ENCODE assay signal across 13 mouse cellular contexts in genomic region chr12:37110977-37111376, GRCm38 (mm10). TPM values are rescaled to one million over a fixed set of nuclear protein-coding genes. Genes with fewer than 3 reads are reported as not detected.
DNase-seq lines count a peak whose midpoint lies in the region; ATAC-seq and TF ChIP-seq lines count a peak whose summit lies in the region.
"Had no signal": no experiment of that assay in that cellular context is flagged by ENCODE, and none has a peak within 500 bp of the region (broad histone marks: within the 10 kb centered on the region; RNA-seq: fewer than 3 reads in every experiment).

No protein-coding gene starts in this region.

- H3K4me2 ChIP-seq in forebrain, postnatal 0 days (ENCODE audit: low read depth): no peak overlapping the region
- no peak overlapping the region for H3K4me2 ChIP-seq in forebrain, embryonic 15.5 days (replicated peaks)
- peak overlapping the region; percentile 6; the same call in 1 of the 2 replicates for H3K4me2 ChIP-seq in intestine, embryonic 14.5 days (ENCODE audit: low read length)
- H3K4me2 ChIP-seq in intestine, embryonic 16.5 days (ENCODE audit: low read depth, low read length): no peak overlapping the region
- H3K4me2 ChIP-seq in neural tube, embryonic 13.5 days: peak overlapping the region; percentile 9; the same call in 1 of the 2 replicates
- H3K4me2 ChIP-seq: liver, embryonic 15.5 days; midbrain, embryonic 12.5 days had no signal

- no peak for ATAC-seq in forebrain, postnatal 0 days
- ATAC-seq in forebrain, embryonic 15.5 days (replicated peaks): no peak
- ATAC-seq in intestine, embryonic 14.5 days (replicated peaks; ENCODE audit: low FRiP score, low TSS enrichment, low read depth): no peak
- ATAC-seq in intestine, embryonic 16.5 days: no peak
- no peak for ATAC-seq in neural tube, embryonic 13.5 days (ENCODE audit: low read depth)
- ATAC-seq: forebrain, embryonic 16.5 days had no signal

- no peak overlapping the region for H3K27ac ChIP-seq in forebrain, postnatal 0 days (ENCODE audit: low read depth, low read length)
- H3K27ac ChIP-seq in forebrain, embryonic 15.5 days (replicated peaks): no peak overlapping the region
- H3K27ac ChIP-seq in intestine, embryonic 14.5 days (ENCODE audit: low read depth): no peak overlapping the region
- no peak overlapping the region for H3K27ac ChIP-seq in intestine, embryonic 16.5 days (ENCODE audit: low read length)
- no peak overlapping the region for H3K27ac ChIP-seq in neural tube, embryonic 13.5 days (replicated peaks)
- H3K27ac ChIP-seq: liver, embryonic 15.5 days; midbrain, embryonic 12.5 days had no signal

- DNase-seq in forebrain, postnatal 0 days: peak; percentile 1
- DNase-seq in intestine, embryonic 14.5 days (ENCODE audit: low spot score): no peak
- DNase-seq in neural tube, embryonic 10.5 days (ENCODE audit: extremely low spot score, low spot score): no peak
- DNase-seq in thymus, postnatal 36 days: no peak
- DNase-seq in thymus, postnatal 25 days: no peak
- DNase-seq: cerebellum, postnatal 10 days; gastrocnemius, postnatal 36 days had no signal

- no peaks in the 10 kb centered on the region for H3K36me3 ChIP-seq in forebrain, postnatal 0 days (ENCODE audit: insufficient read depth)
- H3K36me3 ChIP-seq in forebrain, embryonic 15.5 days: no peaks in the 10 kb centered on the region
- no peaks in the 10 kb centered on the region for H3K36me3 ChIP-seq in intestine, embryonic 14.5 days (ENCODE audit: control insufficient read depth, insufficient read depth, low read length)
- no peaks in the 10 kb centered on the region for H3K36me3 ChIP-seq in intestine, embryonic 16.5 days (ENCODE audit: control insufficient read depth, insufficient read depth, low read length)
- H3K36me3 ChIP-seq in neural tube, embryonic 13.5 days: no peaks in the 10 kb centered on the region
- H3K36me3 ChIP-seq: liver, embryonic 15.5 days; midbrain, embryonic 12.5 days had no signal

- no peak for TF ChIP-seq CTCF in forebrain, postnatal 0 days (IDR thresholded peaks at IDR 0.05; ENCODE audit: low read depth)

- 72% methylated on average over 9 of the region's 9 CpGs for WGBS in forebrain, postnatal 0 days
- WGBS in forebrain, embryonic 15.5 days: 75% methylated on average over 9 of the region's 9 CpGs
- 62% methylated on average over 9 of the region's 9 CpGs for WGBS in intestine, embryonic 14.5 days
- 62% methylated on average over 9 of the region's 9 CpGs for WGBS in intestine, embryonic 16.5 days
- 57% methylated on average over 9 of the region's 9 CpGs for WGBS in neural tube, embryonic 13.5 days

- no peak overlapping the region for H3K9ac ChIP-seq in forebrain, postnatal 0 days
- H3K9ac ChIP-seq in forebrain, embryonic 15.5 days (replicated peaks): no peak overlapping the region
- H3K9ac ChIP-seq in intestine, embryonic 14.5 days (ENCODE audit: low read length): no peak overlapping the region
- H3K9ac ChIP-seq in intestine, embryonic 16.5 days (ENCODE audit: low read depth, low read length): no peak overlapping the region
- no peak overlapping the region for H3K9ac ChIP-seq in neural tube, embryonic 13.5 days
- H3K9ac ChIP-seq: liver, embryonic 15.5 days; midbrain, embryonic 12.5 days had no signal

- no peak overlapping the region for H3K4me3 ChIP-seq in forebrain, postnatal 0 days (ENCODE audit: low read depth, low read length)
- H3K4me3 ChIP-seq in forebrain, embryonic 15.5 days: no peak overlapping the region
- no peak overlapping the region for H3K4me3 ChIP-seq in intestine, embryonic 14.5 days (ENCODE audit: low read depth, low read length)
- H3K4me3 ChIP-seq in intestine, embryonic 16.5 days (ENCODE audit: low read length): no peak overlapping the region
- peak overlapping the region; percentile 4; the same call in 1 of the 2 replicates for H3K4me3 ChIP-seq in neural tube, embryonic 13.5 days
- H3K4me3 ChIP-seq: liver, embryonic 15.5 days; midbrain, embryonic 12.5 days had no signal

- 0 out of 2 replicates have a peak, but pooled peaks cover 15% of the 10 kb centered on the region for H3K4me1 ChIP-seq in forebrain, postnatal 0 days (ENCODE audit: insufficient read depth)
- H3K4me1 ChIP-seq in forebrain, embryonic 15.5 days: peaks cover 16% of the 10 kb centered on the region
- H3K4me1 ChIP-seq in intestine, embryonic 14.5 days (replicated peaks; ENCODE audit: control insufficient read depth, insufficient read depth, low read length): peaks cover 4% of the 10 kb centered on the region; the same call in 1 of the 2 replicates
- H3K4me1 ChIP-seq in intestine, embryonic 16.5 days (ENCODE audit: control insufficient read depth, insufficient read depth, low read length): peaks cover 13% of the 10 kb centered on the region
- peaks cover 20% of the 10 kb centered on the region for H3K4me1 ChIP-seq in neural tube, embryonic 13.5 days (replicated peaks)
- H3K4me1 ChIP-seq: liver, embryonic 15.5 days had no signal

- no peaks in the 10 kb centered on the region for H3K9me3 ChIP-seq in forebrain, postnatal 0 days (ENCODE audit: low read length)
- H3K9me3 ChIP-seq in forebrain, embryonic 15.5 days: no peaks in the 10 kb centered on the region
- no peaks in the 10 kb centered on the region for H3K9me3 ChIP-seq in intestine, embryonic 14.5 days (ENCODE audit: control insufficient read depth, low read length)
- no peaks in the 10 kb centered on the region for H3K9me3 ChIP-seq in intestine, embryonic 16.5 days (ENCODE audit: control insufficient read depth, low read length)
- no peaks in the 10 kb centered on the region for H3K9me3 ChIP-seq in neural tube, embryonic 13.5 days
- H3K9me3 ChIP-seq: liver, embryonic 15.5 days; midbrain, embryonic 12.5 days had no signal

- peaks cover 38% of the 10 kb centered on the region for H3K27me3 ChIP-seq in forebrain, postnatal 0 days (ENCODE audit: insufficient read depth, low read length)
- H3K27me3 ChIP-seq in forebrain, embryonic 15.5 days: peaks cover 29% of the 10 kb centered on the region
- H3K27me3 ChIP-seq in intestine, embryonic 14.5 days (replicated peaks; ENCODE audit: control insufficient read depth, insufficient read depth, low read length): peaks cover 44% of the 10 kb centered on the region
- peaks cover 26% of the 10 kb centered on the region; the same call in 1 of the 2 replicates for H3K27me3 ChIP-seq in intestine, embryonic 16.5 days (replicated peaks; ENCODE audit: control insufficient read depth, insufficient read depth, low read length)
- peaks cover 69% of the 10 kb centered on the region for H3K27me3 ChIP-seq in neural tube, embryonic 13.5 days

RNA-seq across cellular contexts. Expression of gene Meox2, which starts 2.6 kb away (rescaled TPM):
- total RNA-seq in forebrain, postnatal 0 days (2014; rRNA removed): 0.54 and 1.00 TPM in 2 replicates
- polyA plus RNA-seq in forebrain, postnatal 0 days (2015; fragmentation: Nextera tagmentation; extraction: Ambion mirVana): 0.08 TPM in 1 of 2 replicates, not detected in the other
- 0.29 TPM in 1 of 2 replicates, not detected in the other for polyA plus RNA-seq in forebrain, embryonic 15.5 days (2015; fragmentation: Nextera tagmentation; extraction: Ambion mirVana)
- 1.6 and 1.7 TPM in 2 replicates for polyA plus RNA-seq in intestine, embryonic 14.5 days (2014; fragmentation: Nextera tagmentation; extraction: Ambion mirVana)
- polyA plus RNA-seq in intestine, embryonic 16.5 days (2015; fragmentation: Nextera tagmentation; extraction: Ambion mirVana): 1.9 and 2.2 TPM in 2 replicates
- polyA plus RNA-seq in neural tube, embryonic 13.5 days (2015; fragmentation: Nextera tagmentation; extraction: Ambion mirVana): 4.0 and 4.3 TPM in 2 replicates
- polyA plus RNA-seq: forebrain, embryonic 16.5 days had no signal

Comparison
In these comparisons a context has a peak if more than half of its experiments do, and no peak if none do; other contexts are left out.
1. H3K4me2 ChIP-seq: peak in intestine, embryonic 14.5 days (single experiment) and neural tube, embryonic 13.5 days (single experiment); none in forebrain, postnatal 0 days (single experiment), forebrain, embryonic 15.5 days (single experiment) and intestine, embryonic 16.5 days (single experiment).